Mouse (Mus musculus) ES-Bruce4 (cell line): ENCODE measurements around the gene Prkn.

ENCODE experiments used
- CTCF ChIP-seq: IDR thresholded peaks from one replicate; pipeline ENCODE4 v1.8.1; 2011; ENCODE audit warnings: low read depth, low read length
- EP300 ChIP-seq: IDR thresholded peaks from 2 replicates; pipeline ENCODE4 v1.6.1; 2011; ENCODE audit warnings: low read depth, low read length; ENCODE audit not compliant: insufficient read depth
- POLR2A ChIP-seq: IDR thresholded peaks from one replicate; pipeline ENCODE4 v1.8.1; 2011; ENCODE audit warnings: low read length; ENCODE audit not compliant: insufficient read depth

DNA sequence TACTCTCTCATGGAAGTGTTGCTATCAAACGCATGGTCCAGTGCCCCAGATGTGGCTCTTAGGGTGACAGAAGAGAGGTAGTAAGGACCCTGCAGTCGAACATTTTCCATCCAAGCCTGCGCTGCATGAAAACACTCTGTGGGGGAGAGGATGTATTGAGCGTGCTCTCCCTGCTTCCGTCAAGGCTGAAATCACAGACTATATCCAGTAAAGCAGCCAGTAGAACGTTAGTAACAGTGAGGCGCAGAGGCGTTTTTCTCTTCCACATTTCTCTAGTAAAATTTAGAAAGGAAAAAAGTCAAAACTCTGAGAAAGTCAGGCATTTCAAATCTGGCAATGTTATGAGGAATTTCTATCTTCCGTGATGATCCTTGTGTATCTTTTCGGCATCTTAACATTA lies 897.7 kb downstream of the Prkn start:
- no peak for TF ChIP-seq POLR2A
- TF ChIP-seq CTCF = no peak
- no peak for TF ChIP-seq EP300
